Mouse (Mus musculus) embryonic fibroblast, embryonic 13.5 days (primary cell): ENCODE data around the gene Unc5b. TPM values are rescaled to one million over a fixed set of nuclear protein-coding genes. Genes with fewer than 3 reads are reported as not detected.
"Not testable (repeated sequence)": the region's sequence is repeated elsewhere in the genome, so short reads cannot be mapped to it uniquely, and the experiment has no call there.

Experiments
- H3K27ac ChIP-seq: 2 replicates; pipeline ENCODE4 v1.5.1; 2012; ENCODE audit warnings: low read length, control low read depth, inconsistent platforms; ENCODE audit not compliant: insufficient read depth
- H3K4me1 ChIP-seq: 2 replicates; pipeline ENCODE4 v1.6.1; 2011; ENCODE audit warnings: low read length; ENCODE audit not compliant: control insufficient read depth, insufficient read depth
- H3K4me3 ChIP-seq: 2 replicates; pipeline ENCODE4 v1.5.1; 2011; ENCODE audit warnings: mild to moderate bottlenecking, control low read depth, low read length; ENCODE audit not compliant: insufficient read depth
- CTCF ChIP-seq: IDR thresholded peaks from 2 replicates; pipeline ENCODE4 v1.5.1; 2011; ENCODE audit warnings: mild to moderate bottlenecking, control low read depth, low read length, moderate library complexity, borderline replicate concordance; ENCODE audit not compliant: insufficient read depth
- POLR2A ChIP-seq: IDR thresholded peaks from 2 replicates; pipeline ENCODE4 v1.6.1; 2011; ENCODE audit warnings: low read depth, mild to moderate bottlenecking, control low read depth, low read length, moderate library complexity
- polyA plus RNA-seq: library from polyadenylated mRNA; stranded (reverse); fragments of >200 nt; gene quantifications from 2 replicates; pipeline ENCODE4 v1.2.4, GENCODE M21; 2011; ENCODE audit warnings: low read depth; ENCODE audit not compliant: missing spikeins, insufficient read length

Gene Unc5b
- 101 and 119 TPM in 2 replicates for polyA plus RNA-seq

DNA sequence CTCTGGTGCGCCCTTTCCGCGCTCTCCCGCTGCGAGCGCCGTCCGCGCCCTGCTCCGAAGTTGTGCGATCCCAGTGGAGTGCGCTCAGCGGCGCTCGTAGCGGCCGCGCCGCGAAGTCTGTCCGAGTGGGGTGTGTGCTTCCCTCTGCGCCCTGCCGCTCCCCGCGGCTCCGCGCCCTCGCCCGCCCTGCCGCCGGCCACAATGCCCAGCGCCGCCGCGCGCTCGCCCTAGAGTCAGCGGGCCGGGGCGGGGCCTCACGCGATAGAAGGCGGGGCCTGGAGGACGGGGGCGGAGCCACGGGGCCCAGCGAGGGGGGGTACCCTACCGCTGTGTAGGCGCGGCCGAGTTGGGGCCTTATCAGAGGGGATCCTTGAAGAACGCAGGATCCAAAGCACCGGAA is at the start of gene Unc5b:
Gene Unc5b, minus strand, starts transcription at position 203 of the 400 bp plus-strand sequence.
- H3K4me3 ChIP-seq = peak within 1 kb of the TSS; percentile 82
- peaks cover 6% of the 10 kb centered on the region for H3K4me1 ChIP-seq
- TF ChIP-seq CTCF (peak; percentile 37; the same call in 1 of the 2 replicates), POLR2A (peak; percentile 97)
- peak within 1 kb of the TSS; percentile 63 for H3K27ac ChIP-seq

DNA sequence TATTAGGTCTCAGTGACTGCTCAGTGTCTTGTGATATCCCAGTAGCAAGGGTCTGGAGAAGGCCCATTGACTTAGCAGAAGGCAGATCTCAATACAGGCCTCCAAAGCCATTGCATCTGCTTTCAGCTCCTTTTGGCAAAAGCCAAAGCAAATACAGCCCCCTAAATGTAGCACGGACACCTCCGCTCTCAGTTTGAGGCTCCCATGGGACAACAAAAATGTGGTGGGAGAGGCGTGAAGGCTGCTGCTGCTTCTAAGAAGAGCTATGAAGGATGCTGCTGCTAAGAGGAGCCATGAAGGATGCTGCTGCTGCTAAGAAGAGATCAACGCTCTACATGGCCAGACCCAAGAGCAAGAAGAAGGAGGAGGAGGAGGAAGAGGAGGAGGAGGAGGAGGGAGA is 48.4 kb upstream of the Unc5b start:
- no peaks in the 10 kb centered on the region for H3K4me1 ChIP-seq
- no peak overlapping the region for H3K27ac ChIP-seq
- no peak overlapping the region for H3K4me3 ChIP-seq
- TF ChIP-seq POLR2A (no peak), CTCF (no peak)

DNA sequence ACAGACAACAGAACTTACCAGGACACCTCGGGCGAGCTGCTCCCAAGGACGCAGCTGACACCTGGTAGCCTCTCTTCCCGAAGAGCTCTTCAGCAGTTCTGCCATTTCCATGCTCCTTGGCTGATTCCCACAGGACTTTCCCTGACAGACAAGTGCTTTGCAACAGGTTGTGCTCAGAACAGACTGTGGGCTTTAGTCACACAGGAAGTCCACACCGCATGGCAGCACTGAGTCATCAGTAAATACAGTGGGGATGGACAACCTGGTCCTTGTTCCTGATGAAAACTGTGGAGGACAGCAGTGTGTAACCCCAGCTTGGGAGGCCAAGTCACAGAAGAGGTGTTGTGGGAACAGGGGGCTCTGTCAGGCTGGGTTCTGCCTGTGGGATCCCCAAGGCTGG is 45.7 kb upstream of the Unc5b start:
- Histone ChIP-seq H3K4me3 (no peak overlapping the region), H3K27ac (no peak overlapping the region), H3K4me1 (no peaks in the 10 kb centered on the region)
- TF ChIP-seq POLR2A = no peak
- no peak for TF ChIP-seq CTCF

DNA sequence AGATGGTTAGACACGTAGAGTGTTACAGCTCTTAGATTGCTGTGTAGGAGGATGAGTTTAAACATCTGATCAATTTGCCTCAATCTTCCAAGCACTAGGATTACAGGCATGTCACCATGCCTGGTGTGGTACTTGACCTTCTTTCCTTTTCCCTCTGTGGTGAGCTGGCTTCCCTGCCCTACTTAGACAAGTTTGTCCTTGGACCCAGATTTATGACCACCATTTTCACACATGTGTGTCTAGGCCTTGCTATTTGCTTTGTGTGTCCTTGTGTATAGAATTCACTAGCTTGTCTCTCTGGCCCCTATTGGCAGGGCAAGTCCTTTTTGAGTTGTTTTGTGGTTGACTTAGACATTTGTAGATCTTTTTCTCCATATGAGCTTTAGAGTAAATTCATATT is 43.6 kb upstream of the Unc5b start:
- no peaks in the 10 kb centered on the region for H3K4me1 ChIP-seq
- TF ChIP-seq POLR2A (no peak), CTCF (no peak)
- H3K4me3 ChIP-seq = no peak overlapping the region
- H3K27ac ChIP-seq = no peak overlapping the region

DNA sequence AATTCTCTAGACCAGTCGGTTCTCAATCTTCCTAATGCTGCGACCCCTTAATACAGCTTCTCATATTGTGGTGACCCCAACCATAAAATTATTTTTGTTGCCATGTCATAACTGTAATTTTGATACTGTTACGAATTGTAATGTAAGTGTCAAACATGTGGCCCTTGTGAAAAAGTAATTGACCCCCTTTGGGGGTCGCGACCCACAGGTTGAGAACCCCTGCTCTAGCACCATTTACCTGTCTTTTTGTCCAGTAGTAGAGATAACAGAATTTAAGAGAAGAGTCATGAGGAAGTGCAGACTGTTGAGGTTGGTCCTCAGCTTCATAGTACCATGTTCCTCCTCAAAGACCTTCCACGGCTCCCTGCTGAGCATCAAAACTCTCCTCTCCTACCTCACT is 31.9 kb upstream of the Unc5b start:
- Histone ChIP-seq H3K27ac (no peak overlapping the region), H3K4me1 (no peaks in the 10 kb centered on the region), H3K4me3 (no peak overlapping the region)
- TF ChIP-seq POLR2A (no peak), CTCF (no peak)

DNA sequence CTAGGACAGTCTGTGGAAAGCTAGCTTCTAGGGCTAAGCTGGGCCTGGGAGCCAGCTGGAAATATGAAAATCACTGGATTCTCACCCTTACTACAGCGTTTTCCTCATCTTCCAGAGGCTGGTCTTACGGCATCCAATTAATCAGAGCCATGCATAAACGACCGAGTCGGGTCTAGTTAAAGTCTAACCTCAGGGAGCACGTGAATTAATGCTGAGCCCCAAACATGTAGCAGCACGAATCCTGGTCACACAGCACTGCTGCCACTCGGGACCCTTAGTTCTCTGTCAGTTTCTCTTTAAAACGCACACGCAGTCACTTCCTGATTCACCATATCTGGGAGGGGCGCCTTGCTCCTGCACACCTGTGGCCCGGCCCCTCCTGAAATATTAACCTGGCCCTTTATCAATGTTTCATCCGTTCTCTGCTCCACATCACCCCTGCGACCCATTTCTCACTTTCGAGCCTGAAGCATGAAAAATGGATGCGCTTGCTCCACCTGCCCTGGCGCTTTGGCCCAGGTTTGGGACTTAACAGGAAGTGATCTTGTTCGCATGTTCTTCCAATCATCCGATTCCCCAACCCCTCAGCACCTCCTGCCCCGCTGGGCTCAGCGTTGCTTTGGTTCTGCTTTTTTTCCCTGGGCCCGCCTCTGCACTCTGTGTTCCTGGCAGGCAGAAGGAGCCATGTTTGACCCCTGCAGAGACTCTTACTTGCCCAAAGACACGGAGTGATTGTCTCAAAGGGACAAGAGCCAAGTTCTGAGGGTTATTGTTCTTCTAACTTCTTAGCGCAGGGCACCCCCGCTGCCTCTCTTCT is 31.3 kb upstream of the Unc5b start:
- H3K27ac ChIP-seq = no peak overlapping the region
- no peaks in the 10 kb centered on the region for H3K4me1 ChIP-seq
- no peak for TF ChIP-seq POLR2A
- TF ChIP-seq CTCF = no peak
- no peak overlapping the region for H3K4me3 ChIP-seq

DNA sequence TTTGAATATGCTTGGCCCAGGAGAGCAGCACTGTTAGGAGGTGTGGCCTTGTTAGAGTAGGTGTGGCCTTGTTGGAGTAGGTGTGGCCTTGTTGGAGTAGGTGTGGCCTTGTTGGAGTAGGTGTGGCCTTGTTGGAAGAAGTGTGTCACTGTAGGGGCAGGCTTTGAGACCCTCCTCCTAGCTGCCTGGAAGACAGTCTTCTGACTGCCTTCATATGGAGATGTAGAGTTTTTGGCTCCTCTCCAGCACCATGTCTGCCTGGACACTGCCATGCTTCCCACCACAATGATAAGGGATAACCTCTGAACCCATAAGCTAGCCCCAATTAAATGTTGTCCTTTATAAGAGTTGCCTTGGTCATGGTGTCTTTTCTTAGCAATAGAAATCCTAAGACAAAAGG is 13.9 kb upstream of the Unc5b start:
- H3K4me3 ChIP-seq, H3K4me1 ChIP-seq, H3K27ac ChIP-seq: not testable (repeated sequence)

DNA sequence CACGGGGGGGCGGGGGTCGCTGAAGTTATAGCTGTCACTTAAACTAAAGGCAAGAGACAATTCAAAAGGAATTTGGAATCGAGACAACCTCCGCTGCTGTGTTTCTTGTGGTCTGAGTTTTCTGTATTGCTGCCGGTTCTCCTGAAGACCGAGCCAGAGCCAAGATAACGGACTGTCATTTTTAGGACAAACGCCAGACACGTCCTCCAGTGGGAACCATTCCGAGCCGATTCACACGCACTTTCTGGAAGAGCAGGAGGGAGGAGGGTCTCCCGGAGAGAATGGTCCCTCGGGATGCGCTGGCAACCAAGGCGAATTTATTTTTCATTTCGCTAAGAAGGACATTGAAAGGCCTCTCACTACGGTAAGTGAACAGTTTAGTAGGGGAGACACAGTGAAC is 7.4 kb upstream of the Unc5b start:
- Histone ChIP-seq H3K4me1 (no peaks in the 10 kb centered on the region), H3K27ac (no peak overlapping the region), H3K4me3 (no peak overlapping the region)
- TF ChIP-seq POLR2A (no peak), CTCF (no peak)

DNA sequence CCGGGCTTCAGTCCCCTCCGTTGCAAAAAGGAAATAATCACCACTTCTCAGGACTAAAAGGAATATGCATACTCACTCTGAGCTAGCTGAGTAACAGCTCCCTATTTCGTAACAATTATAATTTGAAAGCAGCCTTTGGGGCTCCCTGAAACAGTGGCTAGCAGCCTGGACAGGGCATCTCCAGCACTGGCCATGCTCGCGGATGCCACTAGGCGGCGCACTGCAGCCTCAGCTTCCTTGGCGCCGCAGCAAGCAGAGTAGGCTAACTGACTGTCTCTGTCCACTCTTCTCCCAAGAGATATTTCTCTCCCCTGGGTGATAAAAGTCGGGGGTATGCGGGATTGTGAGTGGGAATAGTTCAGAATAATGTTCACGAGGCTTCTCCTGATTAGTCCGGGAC is 3.6 kb upstream of the Unc5b start:
- H3K4me1 ChIP-seq = no peaks in the 10 kb centered on the region; the same call in 1 of the 2 replicates
- peak; percentile 99 for TF ChIP-seq CTCF
- no peak for TF ChIP-seq POLR2A
- H3K27ac ChIP-seq = no peak overlapping the region
- H3K4me3 ChIP-seq = no peak overlapping the region

DNA sequence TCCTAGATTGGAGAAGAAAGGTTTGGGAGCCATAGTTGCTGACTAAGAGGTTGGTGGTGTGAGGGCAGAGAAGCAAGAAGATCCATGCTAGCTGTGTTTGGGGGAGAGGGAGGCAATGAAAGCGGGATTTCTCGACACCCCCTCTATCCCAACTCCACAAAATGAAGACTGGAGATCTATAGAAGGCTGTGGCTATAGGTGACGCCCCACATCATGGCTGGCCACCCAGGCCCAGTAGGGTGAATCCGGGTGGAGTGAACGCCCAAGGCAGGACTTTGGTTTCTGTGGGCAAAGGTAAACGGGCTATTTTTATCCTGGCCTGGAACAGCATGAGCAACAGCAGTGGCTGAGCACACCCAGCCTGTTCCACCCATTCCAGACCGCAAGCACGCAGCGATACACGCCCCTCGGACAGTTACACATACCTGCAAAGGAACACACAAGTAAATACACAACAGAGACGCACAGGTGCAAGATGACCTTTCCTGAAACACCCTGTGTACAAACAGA is 1.3 kb upstream of the Unc5b start:
- Histone ChIP-seq H3K4me3 (no peak overlapping the region), H3K27ac (no peak overlapping the region), H3K4me1 (peaks cover 5% of the 10 kb centered on the region)
- no peak for TF ChIP-seq POLR2A
- no peak for TF ChIP-seq CTCF
